Mouse (Mus musculus) left cerebral cortex, postnatal 25 days (tissue): Measurements from ENCODE around the gene Rab44. TPM values are rescaled to one million over a fixed set of nuclear protein-coding genes. Genes with fewer than 3 reads are reported as not detected.
"Not testable (repeated sequence)": the region's sequence is repeated elsewhere in the genome, so short reads cannot be mapped to it uniquely, and the experiment has no call there.

Experiments used
- DNase-seq, 2 experiments: peaks; one replicate each; pipeline ENCODE4 v3.0.0; 2022; ENCODE audit warnings: low spot score in 2 of 2, mixed read lengths in 1 of 2
- intact Hi-C: fragments of 180-260 bp; cut with DNase I; formaldehyde crosslinking; loops from one replicate; pipeline ENCODE4 v1.15.1; 2025
- total RNA-seq, 2 experiments: library from RNA; stranded (reverse); gene quantifications; 2 replicates each; pipeline ENCODE4 v1.2.3; 2021

The Rab44 gene
- total RNA-seq, 2 experiments from 2014 or later = 0.14 TPM; not detected in 1

- intact Hi-C loops = no loop called here
- DNase-seq = no peak
Measured at GRCm38 (mm10) chr17:29085266-29085665, 28.7 kb upstream of the Rab44 start.

- DNase-seq = no peak
- intact Hi-C loops = no loop called here
Measured at GRCm38 (mm10) chr17:29086916-29087315, 27.0 kb upstream of the Rab44 start.

GRCm38 (mm10) chr17:29090776-29091175, 23.2 kb upstream of the Rab44 start, which contains the start of gene Cdkn1a:
Gene Cdkn1a, plus strand, starts transcription at chr17:29090976.
- no peak for DNase-seq
- intact Hi-C loops = loop anchor here (5.0 kb wide), 1 partner anchor 157 kb away; no protein-coding TSS in a partner anchor

- intact Hi-C loops = loop anchor here (5.0 kb wide), 1 partner anchor 156 kb away; no protein-coding TSS in a partner anchor
- no peak for DNase-seq
Measured at GRCm38 (mm10) chr17:29091348-29091944, 22.5 kb upstream of the Rab44 start.

- intact Hi-C loops = loop anchor here (2.0 to 5.0 kb wide), 2 partner anchors 14 to 155 kb away; no protein-coding TSS in a partner anchor
- no peak for DNase-seq
Measured at GRCm38 (mm10) chr17:29092497-29092896, 21.4 kb upstream of the Rab44 start.

- intact Hi-C loops = loop anchor here (2.0 to 5.0 kb wide), 2 partner anchors 15 to 154 kb away; no protein-coding TSS in a partner anchor
Measured at GRCm38 (mm10) chr17:29093110-29093952, 20.6 kb upstream of the Rab44 start.

GRCm38 (mm10) chr17:29093961-29094309, 20.0 kb upstream of the Rab44 start:
- intact Hi-C loops = loop anchor here (2.0 to 5.0 kb wide), 3 partner anchors 15 to 153 kb away; no protein-coding TSS in a partner anchor
- DNase-seq = no peak

More at GRCm38 (mm10) chr17:29093110-29093952, 20.6 kb upstream of the Rab44 start:
- DNase-seq = peak; percentile 71 to 85

- peak; percentile 33 to 41 for DNase-seq
Measured at GRCm38 (mm10) chr17:29094310-29095181, 19.4 kb upstream of the Rab44 start.

GRCm38 (mm10) chr17:29095201-29095733, 18.7 kb upstream of the Rab44 start:
- DNase-seq = peak; percentile 96 to 98
- intact Hi-C loops = loop anchor here (1.0 to 2.0 kb wide), 2 partner anchors 46 to 76 kb away; no protein-coding TSS in a partner anchor

More at GRCm38 (mm10) chr17:29094310-29095181, 19.4 kb upstream of the Rab44 start:
- intact Hi-C loops = loop anchor here (1.0 to 5.0 kb wide), 3 partner anchors 45 to 153 kb away; no protein-coding TSS in a partner anchor

- intact Hi-C loops = no loop called here
- no peak for DNase-seq
Measured at GRCm38 (mm10) chr17:29096245-29096644, 17.7 kb upstream of the Rab44 start.

GRCm38 (mm10) chr17:29096851-29097561, 16.9 kb upstream of the Rab44 start:
- no peak for DNase-seq
- intact Hi-C loops = no loop called here

- intact Hi-C loops = no loop called here
- DNase-seq = no peak
Measured at GRCm38 (mm10) chr17:29098291-29098690, 15.7 kb upstream of the Rab44 start.

GRCm38 (mm10) chr17:29099076-29099475, 14.9 kb upstream of the Rab44 start:
- intact Hi-C loops = no loop called here
- no peak for DNase-seq

GRCm38 (mm10) chr17:29100627-29101026, 13.3 kb upstream of the Rab44 start:
- DNase-seq = no peak
- intact Hi-C loops = loop anchor here (1.0 kb wide), 1 partner anchor 9 kb away; no protein-coding TSS in a partner anchor

- DNase-seq, intact Hi-C loops: not testable (repeated sequence)
Measured at GRCm38 (mm10) chr17:29110356-29110755, 3.6 kb upstream of the Rab44 start.

- intact Hi-C loops = no loop called here
Measured at GRCm38 (mm10) chr17:29111332-29111731, 2.6 kb upstream of the Rab44 start.

GRCm38 (mm10) chr17:29116023-29116422, 2.1 kb downstream of the Rab44 start:
- DNase-seq = no peak
- intact Hi-C loops = no loop called here

More at GRCm38 (mm10) chr17:29111332-29111731, 2.6 kb upstream of the Rab44 start:
- DNase-seq = no peak

GRCm38 (mm10) chr17:29117006-29117648, 3.2 kb downstream of the Rab44 start:
- intact Hi-C loops = no loop called here
- DNase-seq = no peak
